Mouse (Mus musculus) heart, embryonic 16.5 days (tissue): ENCODE results near the gene Kcnc2. TPM values are rescaled to one million over a fixed set of nuclear protein-coding genes. Genes with fewer than 3 reads are reported as not detected.
"Not testable (repeated sequence)": the region's sequence is repeated elsewhere in the genome, so short reads cannot be mapped to it uniquely, and the experiment has no call there.

ENCODE experiments used
- ATAC-seq: fragments of 200-750 bp; cut with Nextera tagmentation; replicated peaks from 2 replicates; pipeline ENCODE4 v1.8.0; 2017; ENCODE audit warnings: moderate number of reproducible peaks; ENCODE audit not compliant: insufficient read depth, low FRiP score; ENCODE audit errors: extremely low read depth
- H3K27ac ChIP-seq: fragments of 300-500 bp; sonication (generic); 2 replicates; pipeline ENCODE4 v1.5.1; 2014; ENCODE audit warnings: mild to moderate bottlenecking, low read length, control low read depth, moderate library complexity
- H3K27me3 ChIP-seq: fragments of 300-500 bp; sonication (generic); 2 replicates; pipeline ENCODE4 v1.6.1; 2014; ENCODE audit warnings: low read length, mixed read lengths; ENCODE audit not compliant: control insufficient read depth, insufficient read depth
- H3K36me3 ChIP-seq: fragments of 300-500 bp; sonication (generic); 2 replicates; pipeline ENCODE4 v1.6.1; 2014; ENCODE audit not compliant: control insufficient read depth, insufficient read depth
- H3K4me1 ChIP-seq: fragments of 300-500 bp; sonication (generic); 2 replicates; pipeline ENCODE4 v1.6.1; 2014; ENCODE audit warnings: low read length, mixed read lengths; ENCODE audit not compliant: control insufficient read depth, insufficient read depth
- H3K4me2 ChIP-seq: fragments of 300-500 bp; sonication (generic); 2 replicates; pipeline ENCODE4 v1.6.1; 2014; ENCODE audit warnings: low read depth, mild to moderate bottlenecking, control low read depth, low read length
- H3K4me3 ChIP-seq: fragments of 300-500 bp; sonication (generic); 2 replicates; pipeline ENCODE4 v1.5.1; 2014; ENCODE audit warnings: mild to moderate bottlenecking, control low read depth, low read length
- H3K9ac ChIP-seq: fragments of 300-500 bp; sonication (generic); 2 replicates; pipeline ENCODE4 v1.6.1; 2014; ENCODE audit warnings: low read length, control low read depth
- H3K9me3 ChIP-seq: fragments of 300-500 bp; sonication (generic); replicated peaks from 2 replicates; pipeline ENCODE4 v1.6.1; 2016; ENCODE audit warnings: low read length; ENCODE audit not compliant: control insufficient read depth
- WGBS: fragments of 180-500 bp; shearing (Covaris S2); extraction: QIAGEN DNeasy Blood & Tissue Kit; methylation state at CpG from one replicate; pipeline ENCODE4 v1.1.7; 2014; 5-methylcytosine and 5-hydroxymethylcytosine counted together
- polyA plus RNA-seq: library from polyadenylated mRNA; unstranded; fragments of >200 nt; fragmentation: Nextera tagmentation; extraction: Ambion mirVana; gene quantifications from 2 replicates; pipeline ENCODE4 v1.2.1, GENCODE M21; 2015

Kcnc2 gene
- polyA plus RNA-seq = 1.4 and 2.1 TPM in 2 replicates

GRCm38 (mm10) chr10:112270887-112271802, at the start of gene Kcnc2:
TSS of gene Kcnc2 (plus strand) at chr10:112271121.
- WGBS = under 1% methylated on average over 20 of the region's 20 CpGs
- Histone ChIP-seq H3K9ac (peak within 1 kb of the TSS; percentile 70), H3K4me2 (peak within 1 kb of the TSS; percentile 96), H3K27ac (no peak within 1 kb of the TSS), H3K27me3 (peaks cover 25% of the 10 kb centered on the region), H3K4me1 (0 out of 2 replicates have a peak, but pooled peaks cover 5% of the 10 kb centered on the region), H3K4me3 (peak within 1 kb of the TSS; percentile 65), H3K9me3 (no peaks in the 10 kb centered on the region), H3K36me3 (no peaks in the 10 kb centered on the region)
- peak; percentile 30; the same call in 1 of the 2 replicates for ATAC-seq

- no peaks in the 10 kb centered on the region for H3K9me3 ChIP-seq
- no peaks in the 10 kb centered on the region for H3K27me3 ChIP-seq
- H3K4me3 ChIP-seq = no peak overlapping the region
- H3K4me2 ChIP-seq = no peak overlapping the region
- no peaks in the 10 kb centered on the region for H3K4me1 ChIP-seq
- no peak overlapping the region for H3K9ac ChIP-seq
- WGBS = 57% methylated on average over 1 of the region's 1 CpGs
- no peak for ATAC-seq
- no peaks in the 10 kb centered on the region for H3K36me3 ChIP-seq
- H3K27ac ChIP-seq = no peak overlapping the region
These were observed 43.8 kb upstream of the Kcnc2 start for GRCm38 (mm10) chr10:112227073-112227472.

GRCm38 (mm10) chr10:112229091-112229843, 41.7 kb upstream of the Kcnc2 start:
- not testable (repeated sequence) for H3K9ac ChIP-seq, H3K9me3 ChIP-seq, H3K4me1 ChIP-seq, H3K4me2 ChIP-seq, H3K4me3 ChIP-seq, H3K27ac ChIP-seq, H3K27me3 ChIP-seq, ATAC-seq, H3K36me3 ChIP-seq
- WGBS = 56% methylated on average over 6 of the region's 6 CpGs

GRCm38 (mm10) chr10:112232733-112233132, 38.2 kb upstream of the Kcnc2 start:
- H3K4me3 ChIP-seq, ATAC-seq, H3K27ac ChIP-seq, H3K27me3 ChIP-seq, H3K4me2 ChIP-seq, H3K9me3 ChIP-seq, H3K4me1 ChIP-seq, H3K9ac ChIP-seq, H3K36me3 ChIP-seq: not testable (repeated sequence)
- WGBS = 29% methylated on average over 1 of the region's 1 CpGs

GRCm38 (mm10) chr10:112235396-112235940, 35.5 kb upstream of the Kcnc2 start:
- H3K4me2 ChIP-seq, H3K27me3 ChIP-seq, H3K36me3 ChIP-seq, H3K4me1 ChIP-seq, ATAC-seq, H3K27ac ChIP-seq, H3K9ac ChIP-seq, H3K4me3 ChIP-seq, H3K9me3 ChIP-seq: not testable (repeated sequence)
- WGBS = 74% methylated on average over 5 of the region's 5 CpGs

- ATAC-seq = no peak
- Histone ChIP-seq H3K4me1 (no peaks in the 10 kb centered on the region), H3K4me2 (no peak overlapping the region), H3K9me3 (no peaks in the 10 kb centered on the region), H3K4me3 (no peak overlapping the region), H3K27ac (no peak overlapping the region), H3K36me3 (no peaks in the 10 kb centered on the region), H3K9ac (no peak overlapping the region), H3K27me3 (no peaks in the 10 kb centered on the region)
- 85% methylated on average over 2 of the region's 2 CpGs for WGBS
These were observed 22.6 kb upstream of the Kcnc2 start for GRCm38 (mm10) chr10:112248273-112248672.

GRCm38 (mm10) chr10:112263467-112263866, 7.5 kb upstream of the Kcnc2 start:
- Histone ChIP-seq H3K27me3 (no peaks in the 10 kb centered on the region; the same call in 1 of the 2 replicates), H3K4me3 (no peak overlapping the region), H3K36me3 (no peaks in the 10 kb centered on the region), H3K4me1 (no peaks in the 10 kb centered on the region), H3K9me3 (no peaks in the 10 kb centered on the region), H3K27ac (no peak overlapping the region), H3K4me2 (no peak overlapping the region), H3K9ac (no peak overlapping the region)
- WGBS = 77% methylated on average over 3 of the region's 3 CpGs
- no peak for ATAC-seq

GRCm38 (mm10) chr10:112269481-112269880, 1.4 kb upstream of the Kcnc2 start:
- Histone ChIP-seq H3K4me1 (0 out of 2 replicates have a peak, but pooled peaks cover 5% of the 10 kb centered on the region), H3K4me3 (peak overlapping the region; percentile 65), H3K9ac (no peak overlapping the region), H3K36me3 (no peaks in the 10 kb centered on the region), H3K4me2 (peak overlapping the region; percentile 96), H3K9me3 (no peaks in the 10 kb centered on the region), H3K27ac (no peak overlapping the region), H3K27me3 (peaks cover 25% of the 10 kb centered on the region)
- 62% methylated on average over 3 of the region's 3 CpGs for WGBS
- no peak for ATAC-seq
